Mouse (Mus musculus) frontal cortex, postnatal 36 days (tissue): Measurements from ENCODE around the gene Irf4.
A peak's percentile ranks its signal among the peaks of the same experiment; 100 is the strongest.

Experiments
- DNase-seq, 2 experiments: peaks; one replicate each; pipeline ENCODE4 v3.0.0; 2022; ENCODE audit warnings: low spot score in 2 of 2

Irf4 gene

GRCm38 (mm10) chr13:30762224-30762623 is 13.2 kb downstream of the Irf4 start:
- DNase-seq: no peak

- DNase-seq: no peak
Observed at GRCm38 (mm10) chr13:30764014-30764740, 15.2 kb downstream of the Irf4 start.

- DNase-seq: no peak
Observed at GRCm38 (mm10) chr13:30765906-30766305, 16.9 kb downstream of the Irf4 start.

- no peak for DNase-seq
Observed at GRCm38 (mm10) chr13:30766636-30767476, 17.8 kb downstream of the Irf4 start.

- no peak for DNase-seq
Observed at GRCm38 (mm10) chr13:30767477-30768127, 18.6 kb downstream of the Irf4 start.

- no peak for DNase-seq
Observed at GRCm38 (mm10) chr13:30776021-30776420, 27.0 kb downstream of the Irf4 start.

GRCm38 (mm10) chr13:30777678-30778179 is 28.7 kb downstream of the Irf4 start:
- no peak for DNase-seq

- DNase-seq: no peak
Observed at GRCm38 (mm10) chr13:30781905-30782304, 32.9 kb downstream of the Irf4 start.

GRCm38 (mm10) chr13:30782419-30782818 is 33.4 kb downstream of the Irf4 start:
- no peak for DNase-seq

- no peak for DNase-seq
Observed at GRCm38 (mm10) chr13:30785423-30786040, 36.5 kb downstream of the Irf4 start.

GRCm38 (mm10) chr13:30786235-30787035 is 37.4 kb downstream of the Irf4 start:
- DNase-seq: peak; percentile 80 to 81

GRCm38 (mm10) chr13:30787036-30787320 is 38.0 kb downstream of the Irf4 start:
- DNase-seq: no peak

GRCm38 (mm10) chr13:30787556-30787955 is 38.5 kb downstream of the Irf4 start:
- DNase-seq: no peak

GRCm38 (mm10) chr13:30787960-30788359 is 38.9 kb downstream of the Irf4 start:
- DNase-seq: no peak

- DNase-seq: no peak
Observed at GRCm38 (mm10) chr13:30788421-30788820, 39.4 kb downstream of the Irf4 start.

- DNase-seq: no peak
Observed at GRCm38 (mm10) chr13:30790016-30790415, 41.0 kb downstream of the Irf4 start.

- DNase-seq: no peak
Observed at GRCm38 (mm10) chr13:30792308-30792707, 43.3 kb downstream of the Irf4 start.

- no peak for DNase-seq
Observed at GRCm38 (mm10) chr13:30792741-30793140, 43.7 kb downstream of the Irf4 start.

- no peak for DNase-seq
Observed at GRCm38 (mm10) chr13:30793196-30793595, 44.2 kb downstream of the Irf4 start.

- DNase-seq: no peak
Observed at GRCm38 (mm10) chr13:30793616-30794015, 44.6 kb downstream of the Irf4 start.

GRCm38 (mm10) chr13:30795960-30796359 is 46.9 kb downstream of the Irf4 start:
- no peak for DNase-seq
